Mouse (Mus musculus): ENCODE data around the gene Phf21b.
"Not testable (repeated sequence)": the region's sequence is repeated elsewhere in the genome, so short reads cannot be mapped to it uniquely, and the experiment has no call there.

The Phf21b gene

DNA sequence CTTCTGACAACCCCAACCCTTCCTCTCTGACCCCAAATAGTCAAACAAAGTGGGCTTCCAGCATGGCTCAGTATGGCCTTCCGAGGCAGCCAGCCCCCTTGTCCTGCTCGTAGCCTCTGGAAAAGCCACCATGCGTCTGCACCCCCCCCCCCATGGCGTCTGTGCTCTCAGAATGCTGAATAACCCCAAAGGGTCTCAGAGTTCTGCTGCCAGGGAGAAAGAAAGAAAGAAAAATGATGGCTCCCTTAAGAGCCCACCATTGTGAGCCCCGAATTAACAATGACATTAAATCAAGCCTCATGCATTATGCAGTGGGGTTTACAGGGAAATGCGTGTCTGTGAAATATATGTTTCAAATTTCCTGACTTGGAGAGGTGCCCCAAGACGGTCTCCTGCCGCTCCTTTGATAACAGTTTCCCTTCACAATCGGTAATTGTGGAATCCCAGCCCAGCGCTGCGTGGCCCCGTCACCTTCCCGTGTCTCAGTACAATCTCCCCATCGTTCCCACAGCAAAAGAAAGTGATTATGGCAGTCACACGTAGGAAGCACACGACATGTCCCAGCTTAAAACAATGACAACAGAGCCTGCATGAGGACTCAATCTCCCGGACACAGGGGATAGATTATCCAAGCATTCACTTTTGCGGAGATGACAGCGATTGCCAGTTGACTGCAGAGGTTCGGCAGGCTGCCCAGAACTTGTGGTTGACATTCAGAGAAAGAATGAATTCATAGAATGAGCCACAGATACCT lies 80.3 kb downstream of the Phf21b start:
- no peak for DNase-seq (ENCODE audit: low read depth, low spot score)

DNA sequence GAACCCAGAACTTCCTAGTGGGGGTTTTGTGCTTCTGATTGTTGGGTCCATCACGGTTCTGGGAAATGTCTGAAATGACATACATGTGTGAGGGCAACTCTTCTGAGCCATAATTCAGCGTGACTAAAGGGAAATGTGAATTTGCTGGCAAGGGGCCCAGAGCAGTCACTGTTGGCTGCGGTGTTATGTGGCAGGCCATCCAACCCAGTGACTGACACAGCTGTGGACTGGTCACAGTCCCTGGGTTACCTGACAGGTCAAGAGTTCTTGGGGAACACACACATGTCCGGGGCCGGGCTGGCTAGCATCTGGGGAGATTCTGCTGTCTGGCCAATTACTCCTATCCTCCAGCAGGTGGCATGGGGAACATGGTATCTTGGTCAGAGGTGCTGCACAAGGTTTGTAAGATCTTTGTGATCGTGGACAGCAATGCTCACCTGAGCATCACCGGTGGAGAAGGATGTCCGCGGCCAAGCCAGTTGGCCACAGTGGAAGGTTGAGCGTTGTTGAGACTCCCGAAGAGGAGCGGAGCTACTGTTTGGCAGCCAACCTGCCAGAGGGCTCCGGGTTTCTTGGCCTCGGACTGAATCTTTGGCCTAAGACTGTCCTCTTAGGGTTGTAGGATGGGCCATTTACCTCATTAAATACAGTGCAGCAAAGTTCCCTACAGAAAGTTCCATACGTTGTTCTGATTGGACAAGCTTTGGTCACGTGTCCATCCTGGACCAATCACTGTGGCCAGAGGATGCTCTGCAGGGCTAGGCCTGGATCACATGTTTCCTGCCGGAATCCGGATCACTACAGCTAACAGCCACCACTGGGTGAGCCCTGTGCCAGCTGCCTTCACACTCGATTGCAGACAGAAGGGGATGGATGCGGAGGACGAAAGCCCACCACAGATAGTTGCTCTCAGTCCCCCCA lies 83.4 kb downstream of the Phf21b start:
- DNase-seq (ENCODE audit: low read depth, low spot score) = peak; percentile 93

DNA sequence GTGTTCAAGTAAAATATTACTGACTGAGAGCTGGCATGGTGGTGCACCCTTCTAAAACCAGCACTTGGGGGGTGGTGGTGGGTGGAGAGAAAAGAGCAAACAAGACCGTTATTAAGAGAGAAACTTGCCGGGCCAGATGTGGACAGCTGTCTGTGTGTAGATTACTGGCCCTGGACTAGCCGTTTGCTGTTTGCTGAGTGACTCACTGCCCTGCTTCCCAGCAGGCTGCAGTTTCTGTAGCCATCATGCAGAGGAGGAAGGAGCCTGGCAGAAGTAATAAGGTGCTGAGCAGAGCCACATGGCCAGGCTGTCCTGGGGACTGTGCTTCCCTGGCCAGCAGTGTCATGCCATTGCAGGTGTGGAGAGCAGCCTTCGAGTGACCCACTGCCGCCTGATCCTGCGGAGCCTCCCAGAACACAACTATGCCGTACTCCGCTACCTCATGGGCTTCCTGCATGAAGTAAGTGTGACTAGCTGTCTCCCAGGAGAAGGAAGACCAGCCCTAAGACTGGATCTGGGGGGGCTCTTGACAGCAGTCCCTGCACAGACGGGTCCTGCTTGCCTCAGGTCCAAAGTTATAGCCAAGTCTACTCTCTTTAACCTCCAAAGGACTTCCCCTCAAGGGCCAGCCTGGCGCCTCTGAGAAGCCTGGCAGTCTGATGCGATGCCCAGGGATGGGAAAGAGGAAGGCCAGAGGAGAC lies 86.1 kb downstream of the Phf21b start:
- no peak for DNase-seq (ENCODE audit: low read depth, low spot score)

DNA sequence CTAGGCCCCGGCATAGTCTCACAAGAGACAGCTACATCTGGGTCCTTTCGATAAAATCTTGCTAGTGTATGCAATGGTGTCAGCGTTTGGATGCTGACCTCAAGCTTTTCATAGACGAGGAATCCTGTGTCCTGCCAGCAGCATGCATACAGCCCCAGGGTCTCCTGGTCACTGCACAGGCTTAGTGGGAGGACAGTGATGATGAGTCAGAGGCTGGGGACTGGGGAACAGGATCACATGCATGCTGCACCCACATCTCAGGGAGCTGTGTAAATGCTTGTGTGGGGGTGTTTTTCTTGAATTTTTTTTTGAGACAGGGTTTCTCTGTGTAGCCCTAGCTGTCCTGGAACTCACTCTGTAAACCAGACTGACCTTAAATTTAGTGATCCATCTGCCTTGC lies 87.3 kb downstream of the Phf21b start:
- not testable (repeated sequence) for DNase-seq (ENCODE audit: low read depth, low spot score)

DNA sequence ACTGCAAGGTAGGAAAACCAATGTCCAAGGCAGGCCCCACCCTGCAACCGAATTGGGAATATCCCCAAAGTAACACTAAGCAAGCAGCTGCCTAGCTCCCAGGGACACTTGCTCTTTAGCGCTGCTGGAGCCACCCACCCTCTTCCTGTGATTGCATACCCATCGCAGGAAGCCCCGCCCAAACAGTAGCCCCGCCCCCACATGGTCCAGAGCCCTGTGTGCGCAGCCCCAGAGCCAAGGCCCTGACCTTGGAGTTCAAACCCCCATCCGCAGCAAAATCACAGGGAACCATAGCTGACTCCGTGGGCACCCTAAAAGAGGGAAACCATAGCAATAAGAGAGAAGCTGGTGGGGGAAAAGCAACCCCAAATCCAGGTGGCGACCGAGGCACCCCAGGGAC lies 89.2 kb downstream of the Phf21b start:
- DNase-seq (ENCODE audit: low read depth, low spot score) = peak; percentile 90

DNA sequence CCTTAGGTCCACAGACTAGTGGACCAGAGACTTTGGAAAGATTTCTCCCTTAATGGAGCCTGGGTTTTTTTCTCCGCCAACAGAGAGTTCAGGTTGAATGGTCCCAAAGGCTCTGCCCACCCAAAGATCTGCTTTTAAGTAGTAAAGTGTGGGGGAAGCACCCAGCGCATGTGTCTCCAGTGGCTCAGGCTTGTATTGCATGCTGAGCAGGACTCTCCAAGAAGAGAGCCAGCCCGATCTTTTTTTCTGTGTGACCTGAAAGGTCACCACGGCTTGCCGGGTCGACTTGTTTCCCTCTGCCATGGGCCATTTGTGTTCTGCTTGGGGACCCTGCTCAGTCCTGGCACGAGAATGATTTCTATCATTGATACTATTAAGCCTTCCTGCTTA lies 92.4 kb downstream of the Phf21b start:
- no peak for DNase-seq (ENCODE audit: low read depth, low spot score)

DNA sequence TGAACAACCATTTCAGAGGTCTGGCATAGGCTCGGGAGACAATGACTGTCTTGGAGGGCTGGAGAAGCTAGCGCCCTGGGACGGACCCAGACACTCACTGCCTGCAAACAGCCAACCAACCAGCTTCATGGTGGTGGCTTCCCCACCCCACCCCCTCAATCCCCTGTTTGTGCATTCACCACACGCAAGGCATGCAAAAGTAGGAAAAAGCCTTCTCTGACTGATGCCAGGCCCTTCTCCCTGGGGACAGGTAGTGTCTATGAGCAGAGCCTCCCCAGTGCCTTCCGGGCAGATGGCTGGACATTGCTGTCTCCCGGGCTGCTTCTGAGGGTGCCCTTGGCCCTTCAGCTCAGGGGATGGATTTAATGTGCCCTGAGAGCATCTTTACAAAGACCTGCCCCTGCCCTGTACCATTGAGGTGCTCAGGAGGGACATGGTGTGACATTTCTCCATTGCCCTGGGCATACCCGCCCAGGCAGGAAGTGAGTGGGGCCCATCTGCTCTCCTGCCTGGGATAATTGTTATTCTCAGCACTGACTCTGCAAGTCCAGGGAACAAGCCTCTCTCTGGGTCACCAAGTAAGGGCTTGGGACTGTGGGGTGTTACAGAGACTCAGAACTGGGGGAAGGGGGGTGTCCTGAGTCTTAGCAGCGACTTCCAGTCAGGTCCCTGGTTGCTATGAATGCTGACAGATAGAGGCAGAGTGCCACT lies 93.0 kb downstream of the Phf21b start:
- DNase-seq (ENCODE audit: low read depth, low spot score) = no peak

DNA sequence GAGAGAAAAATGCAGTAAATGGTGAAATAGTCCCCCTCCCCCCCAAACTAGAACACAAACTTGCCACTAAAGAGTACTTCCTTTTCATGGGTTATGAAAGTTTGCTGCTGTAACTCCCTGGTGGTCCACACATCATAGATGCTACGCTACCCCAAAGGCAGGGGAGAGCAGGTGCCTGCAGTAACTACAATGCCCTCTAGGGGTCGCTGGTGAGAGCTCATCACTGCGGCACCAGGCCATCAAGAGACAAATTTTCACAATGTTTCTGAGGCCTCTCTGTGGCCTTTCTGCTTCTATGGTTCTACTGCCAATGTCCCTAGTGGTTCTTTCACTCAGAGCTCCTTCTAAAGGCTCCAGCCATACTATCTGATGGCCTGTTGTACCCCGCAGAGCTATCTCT lies 97.4 kb downstream of the Phf21b start:
- DNase-seq (ENCODE audit: low read depth, low spot score) = peak; percentile 60

DNA sequence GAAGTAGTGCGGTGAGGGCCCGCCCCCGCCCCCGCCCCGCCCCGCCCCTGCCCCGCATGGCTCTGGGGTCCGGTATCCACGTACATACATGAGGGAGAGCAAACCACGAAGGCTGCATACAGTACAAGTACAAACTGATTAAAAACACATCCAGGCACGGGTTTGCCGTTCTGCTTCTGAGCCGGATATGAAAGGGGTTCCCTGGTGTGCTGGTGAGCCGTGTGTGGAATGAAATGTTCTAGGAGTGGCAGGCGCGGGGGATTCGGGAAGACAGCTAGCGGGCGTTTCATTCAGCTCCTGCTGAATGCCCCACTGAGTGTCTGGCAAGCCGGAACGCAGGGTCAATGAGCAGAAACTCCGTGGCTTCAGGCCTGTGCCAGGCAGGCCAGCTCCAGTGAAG lies 99.4 kb downstream of the Phf21b start:
- DNase-seq (ENCODE audit: low read depth, low spot score) = peak; percentile 63

DNA sequence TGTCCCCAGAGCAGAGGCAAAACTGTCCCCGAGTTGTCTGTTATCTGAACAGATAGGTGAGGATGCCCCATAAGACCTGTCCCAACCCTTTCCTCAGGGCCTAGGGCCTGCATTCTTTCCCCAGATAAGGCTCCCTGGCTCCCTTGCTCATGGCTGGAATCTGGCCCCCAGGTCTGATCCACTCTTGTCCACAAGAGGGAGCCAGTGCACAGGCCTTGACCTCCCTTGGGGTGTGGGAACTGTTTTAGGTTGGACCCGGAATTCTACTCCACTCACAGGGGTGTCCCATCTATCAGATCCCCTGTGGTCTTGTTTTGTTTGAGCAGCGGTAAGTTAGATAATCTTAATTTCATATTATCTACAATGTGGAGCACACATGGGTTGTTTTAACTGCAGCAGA lies 100.9 kb downstream of the Phf21b start:
- DNase-seq (ENCODE audit: low read depth, low spot score) = peak; percentile 78

DNA sequence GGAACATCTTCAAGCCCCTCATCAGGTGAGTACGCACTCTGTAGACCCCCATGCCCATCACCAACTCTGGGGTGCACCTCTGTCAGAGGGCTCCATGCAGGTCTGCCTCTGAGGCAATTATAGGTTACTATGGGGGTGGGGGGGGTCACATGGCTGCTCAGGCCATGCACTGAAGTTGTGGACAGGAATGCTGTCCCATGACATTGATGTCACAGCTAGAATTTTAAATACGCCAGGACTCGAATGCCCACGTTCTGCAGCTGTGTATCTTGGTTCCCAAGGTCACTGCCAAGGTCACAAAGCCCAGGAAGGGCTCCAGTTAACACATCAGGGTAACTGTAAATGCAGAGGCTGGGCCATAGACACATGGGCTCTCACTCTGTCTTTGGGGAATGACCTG lies 110.0 kb downstream of the Phf21b start:
- DNase-seq (ENCODE audit: low read depth, low spot score) = no peak

DNA sequence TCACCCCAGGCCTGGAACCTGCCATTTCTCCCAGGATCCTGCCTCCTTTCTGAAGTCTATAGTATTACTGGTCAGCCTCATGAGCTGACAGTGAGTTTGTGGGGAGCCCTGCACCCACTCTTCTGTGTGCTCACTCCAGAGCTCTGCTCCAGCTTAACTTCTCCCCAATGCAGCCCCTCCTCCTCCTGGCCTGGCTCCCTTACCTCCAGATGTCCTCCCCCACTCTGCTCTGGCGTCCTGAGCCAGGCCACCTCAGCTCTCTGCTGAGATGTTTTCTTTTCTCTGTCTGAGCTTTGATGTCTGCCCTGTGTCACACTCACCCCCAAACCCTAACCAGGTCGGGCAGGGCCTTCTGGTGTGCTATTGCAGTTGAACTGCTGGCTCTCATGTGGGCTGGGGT lies 111.5 kb downstream of the Phf21b start:
- DNase-seq (ENCODE audit: low read depth, low spot score) = no peak

DNA sequence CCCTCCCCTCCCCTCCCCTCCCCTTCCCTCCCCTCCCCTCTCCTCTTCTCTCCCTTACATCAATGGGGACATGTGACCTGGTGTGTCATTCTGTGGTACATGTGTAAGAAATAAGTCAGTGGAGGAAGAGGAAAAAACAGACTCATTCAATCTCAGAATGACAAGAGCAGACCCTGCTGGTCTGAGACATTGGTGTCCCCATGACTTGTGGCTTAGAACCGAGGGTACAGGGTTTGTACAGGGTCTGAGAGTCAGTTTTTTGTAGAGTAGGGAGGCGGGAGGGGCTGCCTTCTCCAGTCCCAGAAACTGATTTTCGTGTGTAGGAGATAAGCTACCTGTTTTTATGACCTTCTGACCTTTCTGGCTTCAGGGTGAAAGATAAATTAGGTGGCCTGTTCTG lies 112.5 kb downstream of the Phf21b start:
- DNase-seq (ENCODE audit: low read depth, low spot score) = peak; percentile 45

DNA sequence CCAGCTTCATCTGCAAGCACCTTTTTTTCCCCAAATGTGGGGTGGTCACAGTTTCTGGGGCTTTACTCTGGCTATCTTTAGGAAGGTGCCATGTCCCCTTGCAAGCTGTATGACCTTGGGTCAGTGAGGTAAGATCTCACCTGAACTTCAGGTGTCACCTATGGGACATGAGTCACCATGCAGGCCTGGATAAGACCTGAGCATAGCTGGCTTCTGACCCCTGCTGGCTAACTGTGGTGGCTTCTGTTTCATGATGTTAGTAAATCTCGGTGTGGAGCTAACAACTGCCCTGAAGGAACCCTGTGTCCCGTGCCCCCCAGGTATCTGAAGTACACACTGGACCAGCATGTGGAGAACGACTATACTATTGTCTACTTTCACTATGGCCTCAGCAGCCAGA lies 114.3 kb downstream of the Phf21b start:
- DNase-seq (ENCODE audit: low read depth, low spot score) = no peak

DNA sequence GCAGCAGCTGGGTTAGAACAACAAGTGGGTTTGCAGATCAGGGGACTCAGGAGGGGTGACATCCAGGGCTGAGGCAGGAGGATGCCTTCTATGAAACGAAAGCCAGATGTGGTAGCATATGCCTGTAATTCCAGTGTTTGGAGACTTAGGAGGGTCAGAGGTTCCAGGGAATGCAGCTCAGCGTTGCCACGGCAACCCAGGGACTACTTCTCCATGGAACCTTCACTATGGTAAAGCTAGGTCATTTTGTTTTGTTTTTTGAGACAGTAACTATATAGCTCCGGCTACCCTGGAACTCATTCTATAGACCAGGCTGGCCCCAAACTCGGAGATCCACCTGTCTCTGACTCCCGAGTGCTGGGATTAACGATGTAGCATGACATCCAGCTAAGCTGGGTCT lies 117.6 kb downstream of the Phf21b start:
- DNase-seq (ENCODE audit: low read depth, low spot score) = peak; percentile 52

DNA sequence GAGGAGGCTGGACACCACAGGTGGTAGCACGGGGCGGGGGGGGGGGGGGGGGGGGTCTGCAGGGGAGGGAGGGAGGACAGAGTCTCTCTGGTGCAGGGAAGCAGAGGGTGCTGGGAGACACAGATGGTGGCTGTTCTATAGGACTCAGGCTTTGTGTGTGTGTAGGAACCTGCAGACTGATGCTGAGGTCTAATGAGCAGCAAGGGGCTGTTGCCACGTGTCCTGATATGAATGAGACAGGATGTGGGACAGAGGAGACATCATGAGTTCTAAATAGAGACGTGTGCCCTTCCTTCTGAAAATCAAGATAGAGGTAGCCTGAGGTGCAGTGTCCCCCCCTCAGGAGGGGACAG lies 118.9 kb downstream of the Phf21b start:
- no peak for DNase-seq (ENCODE audit: low read depth, low spot score)

DNA sequence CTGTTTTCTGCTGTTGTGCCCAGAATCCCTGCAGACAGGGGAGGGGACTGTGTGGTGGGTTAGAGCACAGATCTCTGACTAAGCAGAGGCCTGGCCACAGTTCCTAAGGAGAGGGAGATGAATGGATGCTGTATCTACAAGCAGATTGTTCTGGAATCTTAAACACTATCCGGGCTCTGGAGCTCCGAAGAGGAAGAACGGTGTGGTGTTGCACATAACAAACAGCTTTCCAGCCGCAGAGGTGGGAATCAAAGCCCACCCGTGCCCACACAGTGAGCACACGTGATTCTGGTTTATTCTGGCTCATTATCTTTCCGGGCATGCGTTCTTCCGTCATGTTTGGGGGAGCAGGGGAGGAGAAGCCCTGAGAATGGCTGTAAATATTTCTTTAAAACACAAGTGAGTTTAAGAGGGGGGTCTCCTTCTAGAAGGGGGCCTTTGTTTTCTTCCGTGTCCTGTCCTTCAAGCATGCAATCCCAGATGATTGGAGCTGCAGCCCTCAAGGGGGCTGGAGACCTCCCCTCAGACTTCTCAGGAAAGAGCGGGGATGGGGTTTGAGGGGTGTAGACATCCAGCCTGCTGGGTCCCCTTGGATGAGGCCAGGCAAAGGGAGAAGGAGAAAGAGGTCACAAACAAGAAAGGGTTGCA lies 119.4 kb downstream of the Phf21b start:
- no peak for DNase-seq (ENCODE audit: low read depth, low spot score)

All from R1 (cell line).